Mouse (Mus musculus): ENCODE data around the gene Nrp2.

- TF ChIP-seq CTCF (IDR thresholded peaks at IDR 0.05; ENCODE audit: low read depth): no peak
- TF ChIP-seq EP300 (IDR thresholded peaks at IDR 0.05; ENCODE audit: low read depth): no peak
These were observed 1.9 kb downstream of the Nrp2 start for GRCm38 (mm10) chr1:62704889-62705516.

Measured in heart, postnatal 0 days (tissue).